Mouse (Mus musculus) stomach, postnatal 0 days (tissue): ENCODE data around the gene Ccdc93.

Source experiments
- CTCF ChIP-seq: IDR thresholded peaks from 2 replicates; pipeline ENCODE4 v1.5.1; 2016; ENCODE audit warnings: antibody characterized with exemption, low read depth, mild to moderate bottlenecking, moderate library complexity
- EP300 ChIP-seq: optimal IDR thresholded peaks from 2 replicates; pipeline ENCODE3; 2016; ENCODE audit warnings: antibody characterized with exemption

DNA sequence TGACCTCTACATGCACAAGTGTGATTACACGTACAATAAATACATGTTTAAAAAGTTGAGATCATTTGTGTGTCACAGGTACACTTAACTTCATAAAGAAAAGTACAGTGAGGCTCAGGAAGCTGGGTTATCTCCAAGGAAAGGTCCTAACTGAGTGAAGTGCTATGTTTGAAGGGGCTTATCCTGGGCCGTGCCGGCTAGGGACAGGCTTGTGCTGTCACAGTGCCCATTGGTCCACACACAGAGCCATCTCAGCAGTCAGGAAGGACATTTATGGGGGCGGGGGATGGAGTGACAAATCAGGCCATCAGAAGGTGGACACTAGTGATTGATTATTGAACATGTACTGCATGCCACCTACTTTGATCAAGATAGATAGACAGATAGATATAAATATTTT, 22.2 kb downstream of the Ccdc93 start:
- TF ChIP-seq CTCF (no peak), EP300 (no peak)
